Mouse (Mus musculus): ENCODE measurements around the gene Opcml.

DNA sequence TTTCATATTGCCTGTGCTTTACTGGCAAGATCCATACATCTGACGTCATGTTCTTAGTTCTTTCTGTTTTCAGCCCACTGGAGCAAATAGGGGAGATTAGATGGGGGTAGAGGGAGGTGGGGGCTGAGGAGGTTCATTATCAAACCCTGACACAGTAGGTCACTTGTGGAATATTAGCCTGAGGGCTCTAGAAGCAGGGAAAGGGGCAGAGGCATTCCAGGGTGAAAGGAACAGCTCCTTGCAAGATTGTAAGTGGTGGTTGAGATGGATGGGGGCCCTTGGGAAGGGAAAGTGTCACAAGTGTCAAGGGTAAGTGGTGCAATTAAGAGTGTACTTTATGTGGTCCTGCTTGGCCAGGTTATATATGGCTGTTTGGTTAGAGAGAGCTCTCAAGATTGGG lies 338.2 kb downstream of the Opcml start:
- TF ChIP-seq POLR2A (IDR thresholded peaks at IDR 0.05; ENCODE audit: extremely low read depth, insufficient read depth, low read length) (no peak), CTCF (IDR thresholded peaks at IDR 0.05; ENCODE audit: low read depth, low read length) (no peak)

Data from liver, adult 2 months (tissue).